Mouse (Mus musculus) gastrocnemius, adult 18-20 months (tissue): ENCODE measurements at regions not wholly inside any gene's neighbourhood (a gene's known extent, or its start where the extent isn't known, plus 50 kb on each side); places are given as distances from the start of the nearest gene placed in this dataset.

ENCODE experiments used
- DNase-seq: peaks from one replicate; pipeline ENCODE4 v3.0.0; 2021; ENCODE audit warnings: low spot score

GRCm38 (mm10) chr1:72038518-72038917 is 173.6 kb downstream of the Mreg start:
- DNase-seq = no peak

- no peak for DNase-seq
Observed at GRCm38 (mm10) chr1:72036600-72036999, 175.5 kb downstream of the Mreg start.

DNA sequence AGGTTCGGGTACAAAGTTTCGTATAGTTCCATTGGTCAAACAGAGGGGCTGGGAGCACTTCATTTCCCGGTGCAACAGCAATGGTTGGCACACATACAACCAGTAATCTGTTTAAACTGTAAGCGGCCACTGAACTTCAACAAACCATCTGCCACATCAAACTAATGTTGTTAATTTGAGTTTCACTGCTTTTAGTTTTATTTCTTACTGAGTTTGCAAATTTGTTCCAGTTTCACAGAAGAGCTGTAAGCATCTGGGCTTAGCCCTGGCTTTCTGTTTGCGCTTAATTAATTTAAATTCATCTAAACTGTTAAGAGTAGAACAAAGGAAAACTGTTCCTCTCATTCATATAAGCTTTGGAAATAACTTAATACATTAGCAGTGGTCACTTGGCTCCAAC is 176.0 kb downstream of the Mreg start:
- no peak for DNase-seq

DNA sequence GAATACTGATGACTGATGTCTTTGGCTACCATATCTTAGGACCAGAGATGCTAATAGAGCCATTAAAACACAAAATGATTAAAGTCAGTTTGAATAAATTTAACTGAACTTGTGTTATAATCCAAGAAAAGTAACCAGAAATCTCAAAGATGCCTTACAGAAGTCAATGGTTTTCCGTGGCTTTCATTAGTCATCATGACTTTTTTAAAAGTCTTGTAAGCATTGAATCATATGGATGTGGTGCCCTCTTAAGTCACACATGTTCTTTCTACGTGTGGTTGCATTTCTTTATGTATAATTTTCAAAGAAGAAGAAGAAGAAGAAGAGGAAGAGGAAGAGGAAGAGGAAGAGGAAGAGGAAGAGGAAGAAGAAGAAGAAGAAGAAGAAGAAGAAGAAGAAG is 178.2 kb downstream of the Mreg start:
- no peak for DNase-seq

- DNase-seq = no peak
Observed at GRCm38 (mm10) chr1:72032214-72032613, 179.9 kb downstream of the Mreg start.

DNA sequence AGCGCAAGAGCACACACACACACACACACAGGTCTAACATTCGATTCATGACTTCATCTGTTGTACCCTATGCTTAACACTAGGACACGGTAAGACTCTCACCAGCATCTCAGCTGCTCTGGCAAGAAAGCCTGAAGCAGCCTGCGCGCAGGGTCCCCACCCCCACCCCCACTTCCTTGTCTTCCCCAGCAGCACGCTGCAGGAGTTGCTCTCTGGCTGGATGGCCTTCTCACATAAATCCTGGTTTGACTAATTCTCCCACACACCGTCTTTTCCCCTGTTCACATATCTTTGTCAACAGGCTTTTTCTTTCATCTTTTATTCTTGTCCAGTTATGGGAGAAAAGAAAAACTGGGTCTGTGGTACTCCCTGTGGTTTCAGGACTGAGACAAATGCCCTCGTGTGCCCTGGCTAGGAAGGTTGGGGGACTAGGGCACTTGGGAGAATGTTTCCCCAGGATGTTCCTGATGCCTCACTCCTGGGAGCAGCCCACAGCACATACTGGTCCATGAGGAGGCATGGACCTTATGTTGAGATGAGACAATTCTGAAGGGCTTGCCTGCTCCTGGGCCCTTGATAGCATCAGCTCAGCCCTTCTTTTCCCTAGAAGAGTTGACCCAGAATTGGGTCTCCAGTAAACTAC is 181.2 kb downstream of the Mreg start:
- no peak for DNase-seq

- no peak for DNase-seq
Observed at GRCm38 (mm10) chr1:72029625-72030024, 182.5 kb downstream of the Mreg start.

DNA sequence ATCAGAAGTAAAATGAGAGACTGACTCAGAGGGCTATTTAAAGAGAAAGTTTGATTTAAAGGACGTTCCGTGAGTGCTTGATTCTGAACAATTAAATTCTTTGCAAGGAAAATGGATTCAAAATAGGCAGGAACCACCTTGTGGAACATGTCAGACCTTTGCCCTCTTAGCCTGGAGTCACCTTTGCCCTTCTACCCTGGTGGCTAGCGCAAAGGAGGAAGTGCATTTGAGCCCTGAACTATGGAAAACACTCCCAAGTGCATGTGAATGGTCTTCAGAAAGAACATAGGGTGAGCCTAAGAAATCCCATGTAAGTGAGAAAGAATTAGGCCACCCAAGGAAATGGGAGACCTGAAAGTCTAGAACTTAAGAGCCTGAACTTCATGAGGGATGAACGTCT is 185.2 kb downstream of the Mreg start:
- no peak for DNase-seq

GRCm38 (mm10) chr1:72022631-72023030 is 189.5 kb downstream of the Mreg start:
- DNase-seq = no peak

GRCm38 (mm10) chr1:72018479-72019222 is 193.5 kb downstream of the Mreg start:
- DNase-seq = no peak

DNA sequence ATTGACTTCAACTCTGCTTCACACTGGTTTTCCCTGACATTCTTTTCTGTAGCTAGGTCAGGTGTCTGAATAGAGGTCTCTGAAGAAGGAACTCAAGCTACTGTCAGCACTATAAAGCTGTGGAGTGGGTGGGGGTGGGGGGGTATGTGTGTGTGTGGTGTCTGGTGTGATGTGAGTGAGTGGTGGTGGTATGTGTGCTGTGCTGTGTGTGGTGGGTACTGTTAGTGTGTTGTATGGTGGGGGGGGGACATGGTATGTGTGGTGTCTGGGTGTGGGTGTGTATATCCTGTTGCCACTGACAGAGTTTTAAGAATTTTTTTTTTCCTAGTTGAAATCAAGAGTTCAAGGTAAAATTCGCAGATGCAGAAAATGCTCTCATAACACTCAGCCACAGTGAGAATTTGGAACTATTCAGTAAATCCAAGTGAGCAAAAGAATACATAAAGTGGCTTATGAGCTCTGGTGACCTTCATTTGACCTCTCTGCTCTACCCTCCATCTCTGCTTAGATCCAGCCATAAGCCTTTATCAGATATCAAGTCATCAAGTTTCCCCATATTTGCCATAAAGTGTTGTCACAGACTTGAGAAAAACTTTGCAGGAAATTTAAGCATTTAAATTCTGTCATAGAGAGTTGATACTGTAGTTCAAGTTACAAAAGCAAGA is 194.2 kb downstream of the Mreg start:
- DNase-seq = no peak

DNA sequence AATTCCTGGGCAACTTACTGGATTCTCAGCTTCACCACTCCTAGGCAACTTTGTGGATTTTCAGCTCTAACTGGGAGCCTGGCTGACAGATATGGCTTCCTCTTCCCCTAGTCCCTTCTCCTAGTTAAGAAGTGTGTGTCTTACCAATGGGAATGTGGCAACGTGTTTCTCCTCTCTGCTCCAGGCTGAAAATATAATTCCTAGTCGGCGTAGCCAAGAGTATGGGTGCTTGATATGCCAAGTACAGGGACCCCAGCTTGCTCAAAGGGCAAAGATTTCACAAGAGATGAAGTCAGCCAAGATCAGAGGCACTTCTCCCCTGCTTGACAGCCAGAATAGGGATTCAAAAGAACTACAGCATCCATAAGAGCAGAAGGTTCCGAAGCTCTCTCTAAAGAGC is 196.6 kb downstream of the Mreg start:
- no peak for DNase-seq

DNA sequence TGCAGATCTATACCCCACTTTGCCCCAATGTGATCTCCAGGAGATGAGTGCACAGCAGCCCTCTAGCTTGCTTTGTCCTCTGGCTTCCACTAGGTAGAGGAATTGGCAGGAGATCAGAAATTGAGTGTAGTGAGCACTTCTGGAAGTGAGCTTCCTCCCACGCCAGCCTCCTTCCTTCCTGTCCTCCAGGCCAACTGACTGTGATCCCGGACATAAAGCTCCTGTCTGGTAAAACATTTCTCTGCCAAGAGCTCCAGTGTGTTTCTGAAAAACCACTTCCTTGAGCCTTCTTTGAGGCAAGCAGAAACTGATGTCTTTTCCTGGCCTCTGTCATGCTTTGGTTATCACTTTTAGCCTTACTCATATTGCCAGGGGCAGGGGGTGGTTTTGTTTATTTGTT is 197.5 kb downstream of the Mreg start:
- DNase-seq = no peak

- DNase-seq = no peak
Observed at GRCm38 (mm10) chr1:72013863-72014262, 198.2 kb downstream of the Mreg start.

DNA sequence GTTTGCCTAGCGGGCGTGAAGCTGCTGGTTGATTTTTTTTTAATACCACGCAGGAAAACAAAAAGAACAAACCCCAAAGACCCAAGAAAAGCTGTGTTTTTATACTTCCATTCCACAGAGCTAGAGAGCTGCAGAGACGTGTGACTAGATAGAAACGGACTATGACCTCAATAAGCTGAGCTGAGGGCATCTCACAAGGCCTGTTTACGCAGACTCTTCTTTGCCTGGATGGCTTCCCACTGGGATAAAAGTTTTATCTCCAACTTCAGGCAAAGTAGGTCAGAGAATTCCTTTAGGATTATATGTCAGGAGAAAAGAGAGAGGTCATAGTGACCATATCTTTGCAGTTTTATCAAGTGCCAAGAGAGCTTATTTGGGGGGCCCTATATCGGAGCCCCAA is 199.4 kb downstream of the Mreg start:
- no peak for DNase-seq

GRCm38 (mm10) chr1:72009270-72009928 is 202.7 kb downstream of the Mreg start:
- no peak for DNase-seq

GRCm38 (mm10) chr1:72006696-72007291 is 205.3 kb downstream of the Mreg start:
- no peak for DNase-seq

GRCm38 (mm10) chr1:72005956-72006355 is 206.2 kb downstream of the Mreg start:
- DNase-seq = no peak

GRCm38 (mm10) chr1:72005550-72005949 is 206.6 kb downstream of the Mreg start:
- no peak for DNase-seq

GRCm38 (mm10) chr1:72003424-72004278 is 208.5 kb downstream of the Mreg start:
- DNase-seq = no peak
